Mouse (Mus musculus): ENCODE results near the gene Gm20431. TPM values are rescaled to one million over a fixed set of nuclear protein-coding genes. Genes with fewer than 3 reads are reported as not detected.

Gene Gm20431
- total RNA-seq, 2 experiments from 2014 or later, result 29.1 to 38.0 TPM

GRCm38 (mm10) chr2:167569934-167570651, 91.2 kb downstream of the Gm20431 start:
- peak in 1 of 2 experiments; percentile 27 for DNase-seq (ENCODE audit: extremely low spot score in 1 of 2, low spot score in 2 of 2)
- no peak overlapping the region for H3K27ac ChIP-seq
- no peak overlapping the region for H3K4me3 ChIP-seq
- intact Hi-C loops (cut with DNase I), result no loop called here
- no peak for TF ChIP-seq CTCF (IDR thresholded peaks at IDR 0.05)

- no peak overlapping the region for H3K27ac ChIP-seq
- no peak for DNase-seq (ENCODE audit: extremely low spot score in 1 of 2, low spot score in 2 of 2)
- TF ChIP-seq CTCF (IDR thresholded peaks at IDR 0.05), result no peak
- H3K4me3 ChIP-seq, result no peak overlapping the region
- intact Hi-C loops (cut with DNase I), result no loop called here
Observed at GRCm38 (mm10) chr2:167568112-167568511, 93.2 kb downstream of the Gm20431 start.

GRCm38 (mm10) chr2:167565682-167566081, 95.6 kb downstream of the Gm20431 start:
- DNase-seq (ENCODE audit: extremely low spot score in 1 of 2, low spot score in 2 of 2), result no peak
- intact Hi-C loops (cut with DNase I), result no loop called here

GRCm38 (mm10) chr2:167565312-167565656, 96.0 kb downstream of the Gm20431 start:
- intact Hi-C loops (cut with DNase I), result no loop called here
- DNase-seq (ENCODE audit: extremely low spot score in 1 of 2, low spot score in 2 of 2), result no peak
- no peak overlapping the region for H3K27ac ChIP-seq
- no peak overlapping the region for H3K4me3 ChIP-seq
- TF ChIP-seq CTCF (IDR thresholded peaks at IDR 0.05), result no peak

More at GRCm38 (mm10) chr2:167565682-167566081, 95.6 kb downstream of the Gm20431 start:
- no peak; the same call in 1 of the 2 replicates for TF ChIP-seq CTCF (IDR thresholded peaks at IDR 0.05)
- no peak overlapping the region for H3K27ac ChIP-seq
- 0 out of 2 replicates have a peak overlapping the region, but pooled peaks have one; percentile 13 for H3K4me3 ChIP-seq

GRCm38 (mm10) chr2:167564551-167565311, 96.6 kb downstream of the Gm20431 start:
- H3K27ac ChIP-seq, result no peak overlapping the region
- intact Hi-C loops (cut with DNase I), result no loop called here
- no peak overlapping the region for H3K4me3 ChIP-seq
- DNase-seq (ENCODE audit: extremely low spot score in 1 of 2, low spot score in 2 of 2), result no peak
- TF ChIP-seq CTCF (IDR thresholded peaks at IDR 0.05), result no peak

GRCm38 (mm10) chr2:167563703-167564102, 97.6 kb downstream of the Gm20431 start:
- no peak for DNase-seq (ENCODE audit: extremely low spot score in 1 of 2, low spot score in 2 of 2)
- Histone ChIP-seq H3K4me3 (no peak overlapping the region), H3K27ac (no peak overlapping the region)
- intact Hi-C loops (cut with DNase I), result no loop called here
- no peak for TF ChIP-seq CTCF (IDR thresholded peaks at IDR 0.05)

GRCm38 (mm10) chr2:167563035-167563434, 98.3 kb downstream of the Gm20431 start:
- DNase-seq (ENCODE audit: extremely low spot score in 1 of 2, low spot score in 2 of 2), result no peak
- intact Hi-C loops (cut with DNase I), result no loop called here
- no peak overlapping the region for H3K4me3 ChIP-seq
- no peak overlapping the region for H3K27ac ChIP-seq
- TF ChIP-seq CTCF (IDR thresholded peaks at IDR 0.05), result no peak

GRCm38 (mm10) chr2:167562101-167562500, 99.2 kb downstream of the Gm20431 start:
- no peak for DNase-seq (ENCODE audit: extremely low spot score in 1 of 2, low spot score in 2 of 2)
- Histone ChIP-seq H3K27ac (no peak overlapping the region), H3K4me3 (no peak overlapping the region)
- TF ChIP-seq CTCF (IDR thresholded peaks at IDR 0.05), result no peak
- intact Hi-C loops (cut with DNase I), result no loop called here

- intact Hi-C loops (cut with DNase I), result no loop called here
- DNase-seq (ENCODE audit: extremely low spot score in 1 of 2, low spot score in 2 of 2), result no peak
- H3K27ac ChIP-seq, result no peak overlapping the region
- peak overlapping the region; percentile 27; the same call in 1 of the 2 replicates for H3K4me3 ChIP-seq
- no peak for TF ChIP-seq CTCF (IDR thresholded peaks at IDR 0.05)
Observed at GRCm38 (mm10) chr2:167559413-167559812, 101.9 kb downstream of the Gm20431 start.

Small RNA genes lying within 50 kb of the gene (microRNA-seq; reads per million reads assigned to microRNA genes)
- gene Gm22355, result 0 reads per million in 2 experiments

Other genes with a start within 250 kb of the Gm20431 start
- gene Slc9a8, start 239.8 kb downstream of the Gm20431 start, total RNA-seq (2021), result 10 to 100 TPM; 31.1 to 34.4 TPM
- 10 to 100 TPM; 54.9 to 57.3 TPM for gene Rnf114, start 168.9 kb downstream of the Gm20431 start, total RNA-seq (2021)
- 10 to 100 TPM; 78.0 to 79.1 TPM for gene Spata2, start 168.6 kb downstream of the Gm20431 start, total RNA-seq (2021)
- gene Snai1, start 123.3 kb downstream of the Gm20431 start, total RNA-seq (2021), result under 1 TPM; 0.56 to 0.70 TPM
- gene Ube2v1, start 29.4 kb downstream of the Gm20431 start, total RNA-seq (2021), result 100 to 1,000 TPM; 244 to 274 TPM
- gene Cebpb, start 27.4 kb upstream of the Gm20431 start, total RNA-seq (2021), result 10 to 100 TPM; 15.1 to 19.2 TPM
- gene Tmem189, start 28.3 kb upstream of the Gm20431 start, total RNA-seq (2021), result 10 to 100 TPM; 42.3 to 43.0 TPM

All from left cerebral cortex, adult 2 months (tissue).